ENCODE assay signal across 19 mouse cellular contexts in the genomic region with DNA sequence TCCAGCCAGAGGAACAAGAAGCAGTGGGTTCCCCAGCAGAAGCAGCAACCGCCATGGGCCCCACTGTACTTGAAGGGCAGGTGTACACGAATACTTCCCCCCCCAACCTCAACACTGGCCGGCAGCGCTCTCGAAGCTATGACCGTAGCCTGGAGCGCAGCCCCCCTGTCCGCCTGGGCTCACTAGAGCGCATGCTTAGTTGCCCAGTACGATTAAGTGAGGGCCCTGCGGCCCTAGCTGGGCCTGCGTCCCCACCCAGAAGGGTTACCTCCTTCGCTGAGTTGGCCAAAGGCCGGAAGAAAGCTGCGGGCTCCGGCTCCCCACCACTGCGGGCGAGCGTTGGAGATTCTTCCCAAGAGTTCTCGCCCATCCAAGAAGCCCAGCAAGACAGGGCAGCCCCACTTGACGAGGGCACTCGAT. TPM values are rescaled to one million over a fixed set of nuclear protein-coding genes. Genes with fewer than 3 reads are reported as not detected.
DNase-seq lines count a peak whose midpoint lies in the region; ATAC-seq and TF ChIP-seq lines count a peak whose summit lies in the region.
"Had no signal": no experiment of that assay in that cellular context is flagged by ENCODE, and none has a peak within 500 bp of the region (broad histone marks: within the 10 kb centered on the region; RNA-seq: fewer than 3 reads in every experiment).

No protein-coding gene starts in this region.

- peak overlapping the region; percentile 31; the same call in 1 of the 2 replicates for H3K27ac ChIP-seq in gastrocnemius, adult 2 months
- peak overlapping the region; percentile 9; the same call in 1 of the 2 replicates for H3K27ac ChIP-seq in lung, postnatal 0 days (ENCODE audit: low read length)
- no peak overlapping the region for H3K27ac ChIP-seq in ES-Bruce4 (ENCODE audit: insufficient read depth, low read length)
- H3K27ac ChIP-seq: embryonic facial prominence, embryonic 10.5 days; forebrain, embryonic 15.5 days; heart, embryonic 10.5 days; hindbrain, embryonic 13.5 days; hindbrain, postnatal 0 days had no signal

- intact Hi-C loops in gastrocnemius, adult 2 months (cut with DNase I), result no loop called here

- no peak overlapping the region for H3K4me3 ChIP-seq in gastrocnemius, adult 2 months
- no peak overlapping the region for H3K4me3 ChIP-seq in lung, postnatal 0 days (ENCODE audit: low read depth, low read length)
- H3K4me3 ChIP-seq in ES-Bruce4 (ENCODE audit: low read depth, low read length), result peak overlapping the region; percentile 10
- H3K4me3 ChIP-seq: embryonic facial prominence, embryonic 10.5 days; forebrain, embryonic 15.5 days; heart, embryonic 10.5 days; hindbrain, embryonic 13.5 days had no signal

- peak; percentile 22 for DNase-seq in gastrocnemius, adult 2 months
- DNase-seq in gastrocnemius, adult 8-10 months (ENCODE audit: low spot score in 2 of 2), result no peak
- no peak for DNase-seq in lung, postnatal 0 days (ENCODE audit: low spot score)
- DNase-seq in lung, adult 18-20 months, result no peak
- no peak for DNase-seq in layer of hippocampus, adult 9-11 months
- DNase-seq: adrenal gland, adult 8-10 months; adrenal gland, postnatal 36 days; cerebellum, adult 2 months; cerebellum, postnatal 10 days; gastrocnemius, postnatal 36 days; heart, postnatal 10 days had no signal

- H3K9me3 ChIP-seq in lung, postnatal 0 days (ENCODE audit: low read length), result no peaks in the 10 kb centered on the region
- no peaks in the 10 kb centered on the region for H3K9me3 ChIP-seq in ES-Bruce4 (replicated peaks; ENCODE audit: control insufficient read depth, insufficient read depth, low read length, poor library complexity, severe bottlenecking)
- H3K9me3 ChIP-seq: embryonic facial prominence, embryonic 10.5 days; forebrain, embryonic 15.5 days; heart, embryonic 10.5 days; hindbrain, embryonic 13.5 days had no signal

- peaks cover 24% of the 10 kb centered on the region for H3K36me3 ChIP-seq in lung, postnatal 0 days (ENCODE audit: insufficient read depth, low read length)
- no peaks in the 10 kb centered on the region for H3K36me3 ChIP-seq in ES-Bruce4 (ENCODE audit: control insufficient read depth, insufficient read depth, low read length, poor library complexity, severe bottlenecking)

- TF ChIP-seq POLR2A in ES-Bruce4 (IDR thresholded peaks at IDR 0.05; ENCODE audit: insufficient read depth, low read length), result no peak

- TF ChIP-seq EP300 in lung, postnatal 0 days (IDR thresholded peaks at IDR 0.05), result no peak
- TF ChIP-seq EP300 in ES-Bruce4 (IDR thresholded peaks at IDR 0.05; ENCODE audit: insufficient read depth, low read depth, low read length), result no peak

- ATAC-seq in lung, postnatal 0 days, result no peak
- ATAC-seq: forebrain, embryonic 15.5 days; hindbrain, postnatal 0 days had no signal

- no peak overlapping the region for H3K9ac ChIP-seq in lung, postnatal 0 days (replicated peaks; ENCODE audit: low read depth)
- H3K9ac ChIP-seq in ES-Bruce4 (ENCODE audit: low read depth, poor library complexity, severe bottlenecking), result no peak overlapping the region
- H3K9ac ChIP-seq: forebrain, embryonic 15.5 days; hindbrain, embryonic 13.5 days had no signal

- TF ChIP-seq CTCF in gastrocnemius, adult 2 months (IDR thresholded peaks at IDR 0.05), result no peak
- TF ChIP-seq CTCF in lung, postnatal 0 days (IDR thresholded peaks at IDR 0.05), result no peak
- TF ChIP-seq CTCF in ES-Bruce4 (IDR thresholded peaks at IDR 0.05; ENCODE audit: low read depth, low read length), result no peak

- H3K4me1 ChIP-seq in lung, postnatal 0 days (ENCODE audit: insufficient read depth, low read depth, low read length), result peaks cover 27% of the 10 kb centered on the region
- no peaks in the 10 kb centered on the region for H3K4me1 ChIP-seq in ES-Bruce4 (ENCODE audit: control insufficient read depth, insufficient read depth, low read length)

- WGBS in lung, postnatal 0 days, result 94% methylated on average over 22 of the region's 22 CpGs

- H3K4me2 ChIP-seq in lung, postnatal 0 days (replicated peaks; ENCODE audit: low read depth, low read length), result no peak overlapping the region
- H3K4me2 ChIP-seq: forebrain, embryonic 15.5 days; hindbrain, embryonic 13.5 days had no signal

- no peaks in the 10 kb centered on the region for H3K27me3 ChIP-seq in lung, postnatal 0 days (replicated peaks; ENCODE audit: insufficient read depth, low read length)
- no peaks in the 10 kb centered on the region for H3K27me3 ChIP-seq in ES-Bruce4 (ENCODE audit: control insufficient read depth, insufficient read depth, low read length, poor library complexity, severe bottlenecking)
- H3K27me3 ChIP-seq: forebrain, embryonic 15.5 days; hindbrain, embryonic 13.5 days had no signal

RNA-seq across cellular contexts. Expression of gene Fam166b, which starts 12.9 kb away (rescaled TPM):
- not detected for total RNA-seq in gastrocnemius, adult 2 months (2021)
- total RNA-seq in gastrocnemius, adult 8-10 months (2022), result not detected
- 4.6 and 6.8 TPM in 2 replicates for polyA plus RNA-seq in lung, postnatal 0 days (2015; fragmentation: Nextera tagmentation; extraction: Ambion mirVana)
- polyA plus RNA-seq in ES-Bruce4 (2011; ENCODE audit: insufficient read depth, insufficient read length, low read depth, missing spikeins), result 2.1 and 2.4 TPM in 2 replicates
- total RNA-seq: adrenal gland, adult 8-10 months; gastrocnemius, postnatal 36 days; hematopoietic stem cell, adult 5-6 weeks had no signal
- polyA plus RNA-seq: embryonic facial prominence, embryonic 10.5 days; heart, embryonic 10.5 days; heart, embryonic 14.5 days had no signal

RNA-seq across cellular contexts. Expression of gene Tesk1, which starts 25.7 kb away (rescaled TPM):
- 10 to 100 TPM; 55.7 to 57.8 TPM for total RNA-seq in gastrocnemius, adult 2 months (2021)
- total RNA-seq in gastrocnemius, adult 8-10 months (2022), result 10 to 100 TPM; 53.4 to 69.3 (median 59.4) TPM
- polyA plus RNA-seq in lung, postnatal 0 days (2015; fragmentation: Nextera tagmentation; extraction: Ambion mirVana), result 7.3 and 8.0 TPM in 2 replicates
- 12.6 and 14.9 TPM in 2 replicates for polyA plus RNA-seq in ES-Bruce4 (2011; ENCODE audit: insufficient read depth, insufficient read length, low read depth, missing spikeins)

RNA-seq across cellular contexts. Expression of gene Rusc2, which starts 34.3 kb away (rescaled TPM):
- 10 to 100 TPM; 19.0 to 29.6 TPM for total RNA-seq in gastrocnemius, adult 2 months (2021)
- total RNA-seq in gastrocnemius, adult 8-10 months (2022), result 10 to 100 TPM; 21.5 to 25.4 (median 23.3) TPM
- 22.2 and 23.4 TPM in 2 replicates for polyA plus RNA-seq in lung, postnatal 0 days (2015; fragmentation: Nextera tagmentation; extraction: Ambion mirVana)
- polyA plus RNA-seq in ES-Bruce4 (2011; ENCODE audit: insufficient read depth, insufficient read length, low read depth, missing spikeins), result 24.9 and 27.0 TPM in 2 replicates

RNA-seq across cellular contexts. Expression of gene Cd72, which starts 38.3 kb away (rescaled TPM):
- not detected for total RNA-seq in gastrocnemius, adult 2 months (2021)
- total RNA-seq in gastrocnemius, adult 8-10 months (2022), result not detected
- polyA plus RNA-seq in lung, postnatal 0 days (2015; fragmentation: Nextera tagmentation; extraction: Ambion mirVana), result 2.7 and 3.1 TPM in 2 replicates
- not detected in 2 replicates for polyA plus RNA-seq in ES-Bruce4 (2011; ENCODE audit: insufficient read depth, insufficient read length, low read depth, missing spikeins)
- total RNA-seq: gastrocnemius, postnatal 36 days; hindbrain, postnatal 0 days had no signal
